Mouse (Mus musculus) forebrain, postnatal 0 days (tissue): ENCODE results near the gene Tnfaip8l2. TPM values are rescaled to one million over a fixed set of nuclear protein-coding genes. Genes with fewer than 3 reads are reported as not detected.

Experiments
- ATAC-seq: fragments of 200-750 bp; cut with Nextera tagmentation; 2 replicates; pipeline ENCODE4 v1.8.0; 2017; ENCODE audit warnings: mild to moderate bottlenecking, moderate library complexity
- DNase-seq: peaks from one replicate; pipeline ENCODE4 v3.0.0-alpha.2; 2015
- H3K27ac ChIP-seq: fragments of 300-500 bp; sonication (generic); 2 replicates; pipeline ENCODE4 v1.5.1; 2014; ENCODE audit warnings: low read depth, mild to moderate bottlenecking, antibody characterized with exemption, low read length, moderate library complexity, mixed read lengths
- H3K27me3 ChIP-seq: fragments of 300-500 bp; sonication (generic); 2 replicates; pipeline ENCODE4 v1.6.1; 2014; ENCODE audit warnings: mild to moderate bottlenecking, low read length, mixed read lengths; ENCODE audit not compliant: insufficient read depth
- H3K36me3 ChIP-seq: fragments of 300-500 bp; sonication (generic); 2 replicates; pipeline ENCODE4 v1.6.1; 2014; ENCODE audit warnings: mild to moderate bottlenecking, moderate library complexity; ENCODE audit not compliant: insufficient read depth
- H3K4me1 ChIP-seq: fragments of 300-500 bp; sonication (generic); 2 replicates; pipeline ENCODE4 v1.6.1; 2014; ENCODE audit warnings: antibody characterized with exemption; ENCODE audit not compliant: insufficient read depth
- H3K4me2 ChIP-seq: fragments of 300-500 bp; sonication (generic); 2 replicates; pipeline ENCODE4 v1.6.1; 2014; ENCODE audit warnings: low read depth, mild to moderate bottlenecking, moderate library complexity
- H3K4me3 ChIP-seq: fragments of 300-500 bp; sonication (generic); 2 replicates; pipeline ENCODE4 v1.5.1; 2014; ENCODE audit warnings: low read depth, low read length, mixed read lengths
- H3K9ac ChIP-seq: fragments of 300-500 bp; sonication (generic); 2 replicates; pipeline ENCODE4 v1.6.1; 2014; ENCODE audit warnings: mild to moderate bottlenecking
- H3K9me3 ChIP-seq: fragments of 300-500 bp; sonication (generic); 2 replicates; pipeline ENCODE4 v1.6.1; 2016; ENCODE audit warnings: low read length
- CTCF ChIP-seq: sonication (generic); IDR thresholded peaks from 2 replicates; pipeline ENCODE4 v1.5.1; 2016; ENCODE audit warnings: antibody characterized with exemption, control low read depth, low read depth
- WGBS: fragments of 180-500 bp; shearing (Covaris S2); extraction: QIAGEN DNeasy Blood & Tissue Kit; methylation state at CpG from one replicate; pipeline ENCODE4 v1.1.7; 2014; 5-methylcytosine and 5-hydroxymethylcytosine counted together
- polyA plus RNA-seq: library from polyadenylated mRNA; unstranded; fragments of >200 nt; fragmentation: Nextera tagmentation; extraction: Ambion mirVana; gene quantifications from 2 replicates; pipeline ENCODE4 v1.2.1, GENCODE M21; 2015
- total RNA-seq: library from RNA; depleted of rRNA; stranded (reverse); fragments of >200 nt; gene quantifications from 2 replicates; pipeline ENCODE4 v1.2.3, GENCODE M21; 2014; rRNA removed

Tnfaip8l2 gene
- total RNA-seq = 1.2 and 1.3 TPM in 2 replicates
- polyA plus RNA-seq = 1.8 and 3.3 TPM in 2 replicates

GRCm38 (mm10) chr3:95141952-95142616 is at the start of gene Tnfaip8l2:
Gene Tnfaip8l2 (minus strand): TSS chr3:95142360.
- Histone ChIP-seq H3K4me2 (no peak within 1 kb of the TSS), H3K27me3 (no peaks in the 10 kb centered on the region), H3K9me3 (no peaks in the 10 kb centered on the region), H3K4me3 (no peak within 1 kb of the TSS), H3K36me3 (peaks cover 24% of the 10 kb centered on the region), H3K4me1 (no peaks in the 10 kb centered on the region), H3K9ac (no peak within 1 kb of the TSS), H3K27ac (no peak within 1 kb of the TSS)
- ATAC-seq = peak; percentile 26; the same call in 1 of the 2 replicates
- no peak for DNase-seq
- 87% methylated on average over 10 of the region's 10 CpGs for WGBS
- no peak for TF ChIP-seq CTCF

GRCm38 (mm10) chr3:95186888-95187287 is 44.7 kb upstream of the Tnfaip8l2 start:
- no peak overlapping the region for H3K4me3 ChIP-seq
- H3K4me1 ChIP-seq = no peaks in the 10 kb centered on the region
- H3K27ac ChIP-seq = no peak overlapping the region
- DNase-seq (no peak), ATAC-seq (no peak)
- 89% methylated on average over 6 of the region's 6 CpGs for WGBS
- H3K9me3 ChIP-seq = no peaks in the 10 kb centered on the region
- H3K27me3 ChIP-seq = no peaks in the 10 kb centered on the region
- H3K4me2 ChIP-seq = no peak overlapping the region
- no peak for TF ChIP-seq CTCF
- no peak overlapping the region for H3K9ac ChIP-seq
- H3K36me3 ChIP-seq = peaks cover 33% of the 10 kb centered on the region

- Histone ChIP-seq H3K4me1 (no peaks in the 10 kb centered on the region), H3K36me3 (peaks cover 33% of the 10 kb centered on the region), H3K27ac (no peak overlapping the region), H3K27me3 (no peaks in the 10 kb centered on the region), H3K9me3 (no peaks in the 10 kb centered on the region), H3K4me2 (no peak overlapping the region), H3K4me3 (no peak overlapping the region), H3K9ac (no peak overlapping the region)
- no peak for DNase-seq
- 93% methylated on average over 2 of the region's 2 CpGs for WGBS
- no peak for ATAC-seq
- TF ChIP-seq CTCF = no peak
Measured at GRCm38 (mm10) chr3:95186100-95186499, 43.9 kb upstream of the Tnfaip8l2 start.

- no peak overlapping the region for H3K27ac ChIP-seq
- ATAC-seq (no peak), DNase-seq (no peak)
- H3K9ac ChIP-seq = no peak overlapping the region
- H3K36me3 ChIP-seq = peaks cover 33% of the 10 kb centered on the region
- no peak overlapping the region for H3K4me2 ChIP-seq
- no peaks in the 10 kb centered on the region for H3K27me3 ChIP-seq
- 87% methylated on average over 9 of the region's 9 CpGs for whole genome bisulfite sequencing
- no peak for TF ChIP-seq CTCF
- no peaks in the 10 kb centered on the region for H3K4me1 ChIP-seq
- H3K9me3 ChIP-seq = no peaks in the 10 kb centered on the region
- H3K4me3 ChIP-seq = no peak overlapping the region
Measured at GRCm38 (mm10) chr3:95184796-95185577, 42.8 kb upstream of the Tnfaip8l2 start.

GRCm38 (mm10) chr3:95181841-95182240 is 39.7 kb upstream of the Tnfaip8l2 start:
- no peak for ATAC-seq
- Histone ChIP-seq H3K27ac (no peak overlapping the region), H3K36me3 (peaks cover 6% of the 10 kb centered on the region; the same call in 1 of the 2 replicates), H3K4me2 (no peak overlapping the region), H3K4me3 (no peak overlapping the region), H3K9ac (no peak overlapping the region), H3K4me1 (no peaks in the 10 kb centered on the region), H3K9me3 (no peaks in the 10 kb centered on the region), H3K27me3 (no peaks in the 10 kb centered on the region)
- WGBS = 51% methylated on average over 1 of the region's 1 CpGs
- no peak for DNase-seq
- no peak for TF ChIP-seq CTCF

- Histone ChIP-seq H3K36me3 (0 out of 2 replicates have a peak, but pooled peaks cover 4% of the 10 kb centered on the region), H3K9me3 (no peaks in the 10 kb centered on the region), H3K4me1 (no peaks in the 10 kb centered on the region), H3K27ac (no peak overlapping the region), H3K9ac (no peak overlapping the region), H3K4me3 (no peak overlapping the region), H3K27me3 (no peaks in the 10 kb centered on the region), H3K4me2 (no peak overlapping the region)
- DNase-seq = no peak
- TF ChIP-seq CTCF = no peak
- ATAC-seq = no peak
- 68% methylated on average over 3 of the region's 3 CpGs for WGBS
Measured at GRCm38 (mm10) chr3:95179890-95180289, 37.7 kb upstream of the Tnfaip8l2 start.

- H3K4me3 ChIP-seq = no peak overlapping the region
- DNase-seq (peak; percentile 59), ATAC-seq (peak; percentile 36)
- H3K9ac ChIP-seq = no peak overlapping the region
- no peak overlapping the region for H3K27ac ChIP-seq
- H3K9me3 ChIP-seq = no peaks in the 10 kb centered on the region
- WGBS = 61% methylated on average over 5 of the region's 5 CpGs
- H3K4me1 ChIP-seq = no peaks in the 10 kb centered on the region
- no peaks in the 10 kb centered on the region for H3K27me3 ChIP-seq
- H3K4me2 ChIP-seq = no peak overlapping the region
- TF ChIP-seq CTCF = no peak
- H3K36me3 ChIP-seq = peaks cover 4% of the 10 kb centered on the region; the same call in 1 of the 2 replicates
Measured at GRCm38 (mm10) chr3:95178948-95179347, 36.8 kb upstream of the Tnfaip8l2 start.
